Mouse (Mus musculus) 3134 (cell line): Measurements from ENCODE around the gene Klhl36.
"Not testable (repeated sequence)": the region's sequence is repeated elsewhere in the genome, so short reads cannot be mapped to it uniquely, and the experiment has no call there.

ENCODE experiments used
- DNase-seq: peaks from one replicate; pipeline ENCODE4 v3.0.0-alpha.2; 2011; ENCODE audit warnings: low spot score; ENCODE audit not compliant: insufficient read length; ENCODE audit errors: extremely low read depth

The Klhl36 gene

GRCm38 (mm10) chr8:119834676-119835075 lies 27.4 kb upstream of the Klhl36 start:
- DNase-seq, result no peak

DNA sequence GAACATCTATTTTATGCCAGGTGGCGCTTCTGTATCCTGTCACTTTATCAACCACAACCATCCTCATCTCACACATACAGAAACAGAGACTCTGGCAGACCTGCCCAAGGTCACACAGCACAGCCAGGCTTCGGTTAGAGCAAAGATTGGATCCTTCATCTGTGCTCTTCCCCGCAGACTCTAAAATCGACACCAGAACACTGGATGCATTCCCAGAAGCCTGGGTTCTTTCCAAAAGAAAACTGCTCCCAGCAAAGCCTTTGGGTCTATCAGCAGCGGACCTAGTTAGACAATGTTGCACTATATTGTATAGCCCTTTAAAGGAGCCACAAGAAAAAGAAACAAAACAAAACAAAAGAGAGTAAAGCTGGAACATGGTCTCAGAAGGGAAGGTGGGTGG lies 26.8 kb upstream of the Klhl36 start:
- DNase-seq, result no peak

DNA sequence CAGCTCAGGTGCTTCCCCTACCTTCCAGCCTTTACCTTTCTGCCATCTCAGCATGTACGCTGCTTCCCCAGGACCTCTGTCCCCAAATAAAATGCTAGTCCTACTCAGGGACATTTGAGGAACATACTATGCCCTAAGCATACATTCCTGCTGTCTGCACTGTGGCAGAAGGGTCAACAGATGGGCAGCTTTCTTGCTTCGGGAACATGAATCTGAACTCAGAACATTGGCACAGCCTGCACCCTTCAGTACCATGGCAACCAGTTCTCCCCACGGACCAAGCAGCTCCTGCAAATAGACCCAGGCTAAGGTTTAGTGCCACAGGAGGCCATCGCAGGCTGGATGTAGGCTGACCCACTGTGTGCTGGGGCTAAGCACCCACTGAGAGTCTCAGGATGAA lies 25.2 kb upstream of the Klhl36 start:
- DNase-seq, result no peak

- no peak for DNase-seq
These were observed 24.5 kb upstream of the Klhl36 start for GRCm38 (mm10) chr8:119837553-119838071.

- no peak for DNase-seq
These were observed 23.7 kb upstream of the Klhl36 start for GRCm38 (mm10) chr8:119838100-119838982.

- DNase-seq, result no peak
These were observed 23.1 kb upstream of the Klhl36 start for GRCm38 (mm10) chr8:119838983-119839340.

GRCm38 (mm10) chr8:119839419-119840021 lies 22.5 kb upstream of the Klhl36 start:
- peak; percentile 15 for DNase-seq

DNA sequence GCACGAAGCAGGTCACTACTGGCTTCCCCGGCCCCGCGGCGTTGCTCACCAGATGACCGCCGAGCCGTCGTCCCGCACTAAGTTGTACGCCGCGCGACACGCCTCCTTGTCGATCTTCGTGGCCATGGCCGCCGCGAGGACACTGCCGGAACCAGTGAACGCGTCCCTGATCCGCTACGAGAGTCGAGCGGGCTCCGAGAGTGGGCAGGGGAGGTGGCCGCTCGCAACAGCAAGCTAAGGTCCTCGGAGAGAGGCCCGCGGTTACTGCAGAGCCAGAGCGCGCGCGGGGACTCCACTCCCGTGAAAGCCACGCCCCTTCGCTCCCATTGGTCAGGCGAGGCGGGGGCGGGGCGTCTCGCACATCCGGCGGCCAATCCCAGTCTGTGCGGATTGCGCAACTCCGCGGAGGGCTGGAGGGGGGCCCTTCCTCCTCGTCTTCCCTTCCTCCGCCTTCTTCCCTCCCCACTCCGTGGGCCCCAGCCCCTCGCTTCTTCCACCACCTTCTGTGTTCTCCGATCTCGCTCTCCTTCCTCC lies 21.7 kb upstream of the Klhl36 start, which contains the start of gene Cotl1:
Gene Cotl1 (minus strand): TSS at position 270 of the 534 bp plus-strand sequence.
- DNase-seq, result peak; percentile 87

DNA sequence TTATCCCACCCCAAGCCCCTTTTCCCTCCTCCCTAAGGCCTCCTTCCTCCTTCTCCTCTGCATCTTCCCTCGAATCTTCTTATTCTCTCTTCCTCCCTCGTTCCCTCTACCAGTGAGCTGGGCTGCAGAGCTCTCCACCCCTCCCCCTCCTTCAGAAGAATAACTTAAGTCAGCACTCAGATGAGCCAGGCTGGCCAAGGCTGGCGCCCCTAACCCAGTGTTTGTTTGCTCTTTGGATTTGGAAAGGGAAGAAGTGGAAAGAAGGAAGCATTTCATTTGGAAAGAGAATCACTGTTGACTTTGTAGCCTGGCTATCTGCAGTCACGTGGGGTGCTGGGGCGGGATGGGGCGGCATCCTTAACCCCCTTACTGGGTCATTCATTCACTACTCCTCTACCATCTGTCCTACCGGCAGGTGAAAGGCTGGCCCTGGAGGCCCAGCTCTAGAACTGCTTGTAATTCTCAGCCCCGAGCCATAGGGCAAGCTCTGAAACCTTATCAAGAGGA lies 21.1 kb upstream of the Klhl36 start:
- DNase-seq, result no peak

DNA sequence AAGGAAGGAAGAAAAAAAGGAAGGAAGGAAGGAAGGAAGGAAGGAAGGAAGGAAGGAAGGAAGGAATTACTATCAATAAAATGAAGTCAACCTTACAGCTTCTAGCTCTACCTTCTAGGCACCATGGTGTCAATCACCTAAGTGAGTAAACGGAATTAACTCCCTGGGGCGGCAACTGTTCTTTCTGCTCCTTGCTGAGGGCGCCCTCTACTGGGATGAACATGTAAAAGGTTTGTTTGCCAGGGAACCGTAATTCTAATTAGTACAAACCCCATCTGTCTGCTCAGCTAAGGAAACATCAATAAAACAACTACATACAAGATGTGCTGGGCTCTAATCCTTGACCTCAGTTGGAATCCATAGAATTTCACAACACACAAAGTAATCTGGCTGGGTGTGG lies 18.6 kb upstream of the Klhl36 start:
- DNase-seq, result no peak

DNA sequence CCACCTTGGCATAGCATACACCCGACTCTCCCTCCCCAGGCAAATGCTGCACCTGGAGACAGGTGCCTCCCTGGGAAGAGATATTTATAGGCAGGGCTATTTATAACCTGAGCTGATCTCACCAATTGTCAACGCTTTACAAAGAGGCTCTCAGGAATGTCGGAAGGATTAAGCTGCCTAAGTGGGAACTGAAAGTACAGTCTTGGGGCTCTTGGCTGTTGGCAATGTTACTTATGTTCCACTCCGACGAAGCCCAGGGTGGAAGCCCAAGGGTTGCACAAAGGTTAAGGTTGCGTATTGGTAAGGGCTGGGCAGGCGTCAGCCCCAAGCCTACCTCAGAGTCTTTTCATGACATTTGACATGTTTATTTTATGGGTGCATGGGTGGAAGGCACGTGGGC lies 17.5 kb upstream of the Klhl36 start:
- DNase-seq, result no peak

GRCm38 (mm10) chr8:119845741-119846140 lies 16.3 kb upstream of the Klhl36 start:
- not testable (repeated sequence) for DNase-seq

DNA sequence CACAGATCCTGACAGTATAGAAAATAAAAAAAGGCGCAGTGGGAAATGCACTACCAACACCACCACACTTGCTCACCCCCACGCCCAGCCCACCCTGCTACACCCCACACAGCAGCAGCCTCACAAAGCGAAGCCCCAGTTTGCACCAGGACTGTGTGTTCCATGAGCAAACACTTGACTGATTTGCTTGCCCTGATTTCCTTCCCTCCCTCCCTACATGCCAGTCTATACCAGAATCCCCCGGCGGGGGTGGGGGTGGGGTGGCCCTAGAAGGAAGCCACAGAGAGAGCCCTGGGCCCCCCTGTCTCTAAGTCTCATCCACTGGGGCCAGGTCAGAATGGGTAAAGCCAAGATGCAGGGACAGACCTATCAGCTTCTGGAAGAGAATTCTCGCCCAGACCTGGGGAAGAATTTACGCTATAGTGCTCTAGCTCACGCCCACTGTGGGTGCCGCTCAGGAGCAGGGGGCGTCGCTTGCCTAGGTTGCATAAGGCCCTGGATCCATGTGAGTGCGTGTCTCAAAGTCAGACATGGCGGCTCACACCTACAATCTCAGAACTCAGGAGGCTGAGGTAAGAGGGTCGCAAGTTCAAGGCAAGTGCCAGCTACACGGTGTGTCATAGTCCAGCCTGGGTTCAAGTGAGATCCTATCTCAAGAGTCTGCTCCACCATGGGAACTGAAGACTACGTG lies 14.7 kb upstream of the Klhl36 start:
- no peak for DNase-seq

GRCm38 (mm10) chr8:119853521-119853920 lies 8.5 kb upstream of the Klhl36 start:
- no peak for DNase-seq

DNA sequence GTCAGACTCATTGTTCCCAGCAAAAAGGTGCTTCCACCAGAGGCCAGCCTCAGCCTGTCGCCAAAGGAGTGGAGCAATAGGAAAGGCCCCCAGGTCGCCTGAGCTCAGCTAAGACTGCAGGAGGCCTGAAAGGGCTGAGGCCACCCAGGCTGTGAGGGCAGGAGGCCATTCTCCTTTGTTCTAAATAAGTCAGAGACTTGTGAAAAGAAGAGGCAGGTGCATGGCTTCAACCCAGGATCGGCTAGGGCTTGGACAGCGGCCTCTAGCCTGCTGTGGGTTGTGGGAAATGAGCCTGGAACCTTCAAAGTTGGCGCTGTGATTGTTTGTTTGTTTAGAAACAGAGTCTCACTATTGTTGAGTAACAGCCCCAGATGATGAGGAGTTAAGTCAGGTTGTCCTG lies 8.0 kb upstream of the Klhl36 start:
- no peak for DNase-seq

DNA sequence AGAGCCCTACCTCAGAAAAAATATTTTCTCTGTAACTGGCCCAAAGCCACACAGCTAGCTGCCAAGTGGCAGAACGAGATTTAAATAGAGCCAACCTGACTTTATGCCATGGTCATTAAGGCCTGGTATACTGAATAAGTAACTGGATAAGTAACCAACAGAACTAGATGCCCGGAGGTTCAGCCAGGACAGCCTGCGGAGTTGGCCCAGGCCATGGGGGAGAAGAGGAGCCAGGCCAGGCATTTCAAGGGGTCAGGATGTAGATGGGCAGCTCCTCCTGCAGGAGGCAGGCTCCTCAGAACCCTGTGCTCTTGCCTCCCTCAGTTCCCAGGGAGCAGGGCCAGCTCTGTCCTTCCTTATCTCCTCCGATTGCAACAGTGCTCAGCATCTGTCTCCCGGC lies 6.4 kb upstream of the Klhl36 start:
- no peak for DNase-seq

DNA sequence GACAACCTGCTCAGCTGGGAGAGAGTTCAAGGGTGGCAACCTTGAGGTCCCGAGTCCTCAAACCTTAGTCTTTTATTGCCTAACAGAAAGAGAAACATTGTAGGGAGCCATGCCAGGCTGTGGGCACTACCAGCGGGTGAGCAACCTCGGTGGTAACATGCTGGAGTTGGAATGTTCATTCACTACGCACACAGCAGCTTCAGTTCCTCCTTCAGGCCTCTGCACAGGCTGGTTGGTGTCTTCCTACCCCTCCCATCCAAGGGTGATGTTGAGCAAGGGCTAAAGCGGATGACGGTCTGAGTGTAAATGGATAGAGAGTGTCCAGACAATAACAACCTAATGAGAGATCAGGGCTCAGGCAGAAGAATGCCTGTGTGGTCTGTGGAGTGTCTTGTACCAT lies 4.3 kb upstream of the Klhl36 start:
- no peak for DNase-seq

DNA sequence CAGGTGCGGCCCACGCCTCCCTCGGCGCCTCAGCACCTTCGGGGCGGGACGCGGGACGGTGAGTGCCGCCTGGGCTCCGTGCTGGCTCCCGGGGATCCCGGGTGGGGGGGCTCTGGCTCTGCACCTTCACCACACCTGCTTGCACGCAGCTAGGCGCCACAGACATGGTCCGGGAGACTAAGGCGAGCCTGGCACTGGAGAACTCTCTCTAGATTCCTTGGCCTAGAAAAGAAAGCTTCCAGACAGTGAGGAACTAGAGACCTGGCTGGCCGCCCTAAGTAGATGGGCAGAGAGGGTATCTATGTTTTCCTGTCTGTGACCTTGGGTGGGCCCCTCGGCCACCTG lies 296 bp downstream of the Klhl36 start:
- DNase-seq, result no peak

DNA sequence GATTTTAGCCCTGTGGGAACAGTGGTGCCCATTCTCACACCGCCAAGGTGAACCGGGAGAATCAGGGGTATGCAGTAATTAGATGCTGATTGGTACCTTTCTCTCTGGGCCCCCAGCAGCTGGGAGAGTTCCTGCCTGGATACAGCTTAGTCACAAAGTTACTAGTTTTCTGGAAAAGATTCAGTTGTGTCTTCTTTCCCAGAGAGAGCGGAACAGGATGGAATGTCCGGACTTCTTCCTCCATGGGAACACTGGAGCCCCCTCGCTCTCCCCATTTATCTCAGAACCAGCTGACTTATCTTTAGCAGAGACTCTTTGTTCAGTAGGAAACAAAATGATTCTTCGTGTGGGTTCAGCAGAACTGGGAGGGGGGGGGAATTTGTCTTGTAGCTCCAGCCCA lies 683 bp downstream of the Klhl36 start:
- no peak for DNase-seq

- DNase-seq, result no peak
These were observed 7.5 kb downstream of the Klhl36 start for GRCm38 (mm10) chr8:119869616-119870015.

- no peak for DNase-seq
These were observed 11.1 kb downstream of the Klhl36 start for GRCm38 (mm10) chr8:119873181-119873580.
